Mouse (Mus musculus) heart, adult 2 months (tissue): ENCODE measurements around the gene Eif2ak1. TPM values are rescaled to one million over a fixed set of nuclear protein-coding genes. Genes with fewer than 3 reads are reported as not detected.

Experiments
- DNase-seq, 2 experiments: peaks; one replicate each; pipeline ENCODE4 v3.0.0; 2021
- H3K27ac ChIP-seq: fragments of 200-600 bp; 2 replicates; pipeline ENCODE4 v1.8.1; 2022
- H3K27me3 ChIP-seq: fragments of 200-500 bp; 2 replicates; pipeline ENCODE4 v1.6.1; 2012; ENCODE audit warnings: mild to moderate bottlenecking, low read length, inconsistent platforms, mixed read lengths; ENCODE audit not compliant: control insufficient read depth, insufficient read depth
- H3K36me3 ChIP-seq: fragments of 200-500 bp; 2 replicates; pipeline ENCODE4 v1.6.1; 2012; ENCODE audit warnings: low read length, inconsistent platforms; ENCODE audit not compliant: control insufficient read depth, insufficient read depth
- H3K4me1 ChIP-seq: fragments of 200-500 bp; 2 replicates; pipeline ENCODE4 v1.6.1; 2011; ENCODE audit warnings: low read length; ENCODE audit not compliant: control insufficient read depth, insufficient read depth
- H3K4me3 ChIP-seq: fragments of 200-600 bp; 2 replicates; pipeline ENCODE4 v1.8.1; 2022
- H3K79me2 ChIP-seq: fragments of 200-500 bp; replicated peaks from 2 replicates; pipeline ENCODE4 v1.6.1; 2012; ENCODE audit warnings: mild to moderate bottlenecking, inconsistent platforms, low read length, moderate library complexity, mixed read lengths; ENCODE audit not compliant: control insufficient read depth, insufficient read depth
- H3K9ac ChIP-seq: fragments of 200-500 bp; 2 replicates; pipeline ENCODE4 v1.6.1; 2012; ENCODE audit warnings: low read depth, mild to moderate bottlenecking, control low read depth, inconsistent platforms, low read length, mixed read lengths
- CTCF ChIP-seq: fragments of 200-600 bp; IDR thresholded peaks from 2 replicates; pipeline ENCODE4 v1.8.1; 2022; ENCODE audit warnings: antibody characterized with exemption, mild to moderate bottlenecking, moderate library complexity
- EP300 ChIP-seq: fragments of 200-500 bp; IDR thresholded peaks from 2 replicates; pipeline ENCODE4 v1.6.1; 2011; ENCODE audit warnings: low read depth, low read length, control low read depth; ENCODE audit not compliant: insufficient read depth
- POLR2A ChIP-seq: fragments of 200-500 bp; IDR thresholded peaks from 2 replicates; pipeline ENCODE4 v1.6.1; 2011; ENCODE audit warnings: mild to moderate bottlenecking, low read depth, low read length, control low read depth; ENCODE audit not compliant: insufficient read depth
- WGBS: fragments of 180-500 bp; shearing (Covaris S2); methylation state at CpG from one replicate; pipeline ENCODE4 v1.1.7; 2018; 5-methylcytosine and 5-hydroxymethylcytosine counted together
- intact Hi-C: fragments of 180-260 bp; cut with DNase I; formaldehyde crosslinking; loops from one replicate; pipeline ENCODE4 v1.15.1; 2025
- polyA plus RNA-seq: library from polyadenylated mRNA; depleted of rRNA; stranded (reverse); fragments of >200 nt; gene quantifications from 2 replicates; pipeline ENCODE4 v1.2.3, GENCODE M21; 2012
- total RNA-seq, 2 experiments: library from RNA; stranded (reverse); gene quantifications; 2 replicates each; pipeline ENCODE4 v1.2.3; 2021

Eif2ak1 gene
- total and polyA plus RNA-seq, 3 experiments: 11.9 to 21.4 (median 19.2) TPM

GRCm38 (mm10) chr5:143924781-143925452 lies 107.3 kb downstream of the Eif2ak1 start:
- no peaks in the 10 kb centered on the region; the same call in 1 of the 2 replicates for H3K36me3 ChIP-seq
- intact Hi-C loops: no loop called here

DNA sequence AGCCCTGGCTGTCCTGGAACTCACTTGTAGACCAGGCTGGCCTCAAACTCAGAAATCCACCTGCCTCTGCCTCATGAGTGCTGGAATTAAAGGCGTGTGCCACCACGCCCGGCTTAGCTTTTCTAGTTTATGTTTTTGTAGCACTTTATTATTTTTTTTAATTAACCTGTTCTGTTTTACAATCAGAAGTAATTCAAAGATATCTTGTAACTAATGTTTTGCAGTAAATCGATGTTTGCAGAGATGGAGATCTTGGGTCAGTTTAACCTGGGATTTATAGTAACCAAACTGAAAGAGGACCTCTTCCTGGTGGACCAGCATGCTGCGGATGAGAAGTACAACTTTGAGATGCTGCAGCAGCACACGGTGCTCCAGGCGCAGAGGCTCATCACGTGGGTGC lies 110.3 kb downstream of the Eif2ak1 start, which contains the start of gene Gm42421:
Gene Gm42421 (plus strand): TSS at position 301 of the 400 bp plus-strand sequence.
- H3K4me1 ChIP-seq: no peaks in the 10 kb centered on the region
- H3K27me3 ChIP-seq: no peaks in the 10 kb centered on the region
- no peak for DNase-seq
- no peak within 1 kb of the TSS for H3K27ac ChIP-seq
- no peak within 1 kb of the TSS for H3K4me3 ChIP-seq
- intact Hi-C loops: no loop called here
- no peaks in the 10 kb centered on the region for H3K79me2 ChIP-seq
- H3K36me3 ChIP-seq: no peaks in the 10 kb centered on the region; the same call in 1 of the 2 replicates
- no peak within 1 kb of the TSS for H3K9ac ChIP-seq
- no peak for TF ChIP-seq CTCF
- no peak for TF ChIP-seq POLR2A
- TF ChIP-seq EP300: no peak
- 95% methylated on average over 8 of the region's 8 CpGs for WGBS

More at GRCm38 (mm10) chr5:143924781-143925452, 107.3 kb downstream of the Eif2ak1 start:
- Histone ChIP-seq H3K4me3 (no peak overlapping the region), H3K27me3 (no peaks in the 10 kb centered on the region), H3K9ac (no peak overlapping the region), H3K79me2 (no peaks in the 10 kb centered on the region), H3K27ac (no peak overlapping the region), H3K4me1 (no peaks in the 10 kb centered on the region)
- 77% methylated on average over 6 of the region's 6 CpGs for WGBS
- TF ChIP-seq EP300 (no peak), POLR2A (no peak), CTCF (no peak)
- DNase-seq: no peak

GRCm38 (mm10) chr5:143929291-143929690 lies 111.7 kb downstream of the Eif2ak1 start:
- H3K4me1 ChIP-seq: no peaks in the 10 kb centered on the region
- no peak for TF ChIP-seq EP300
- no peak for TF ChIP-seq CTCF
- TF ChIP-seq POLR2A: no peak
- H3K36me3 ChIP-seq: no peaks in the 10 kb centered on the region; the same call in 1 of the 2 replicates
- H3K9ac ChIP-seq: no peak overlapping the region
- H3K27ac ChIP-seq: no peak overlapping the region
- H3K79me2 ChIP-seq: no peaks in the 10 kb centered on the region
- no peaks in the 10 kb centered on the region for H3K27me3 ChIP-seq
- WGBS: 93% methylated on average over 4 of the region's 4 CpGs
- intact Hi-C loops: no loop called here
- no peak overlapping the region for H3K4me3 ChIP-seq
- DNase-seq: no peak

- H3K4me3 ChIP-seq: no peak overlapping the region
- no peaks in the 10 kb centered on the region for H3K4me1 ChIP-seq
- WGBS: 92% methylated on average over 12 of the region's 12 CpGs
- no peak for DNase-seq
- no peaks in the 10 kb centered on the region for H3K79me2 ChIP-seq
- no peaks in the 10 kb centered on the region for H3K27me3 ChIP-seq
- H3K36me3 ChIP-seq: no peaks in the 10 kb centered on the region; the same call in 1 of the 2 replicates
- intact Hi-C loops: no loop called here
- H3K9ac ChIP-seq: no peak overlapping the region
- H3K27ac ChIP-seq: no peak overlapping the region
- no peak for TF ChIP-seq POLR2A
- no peak for TF ChIP-seq EP300
- no peak for TF ChIP-seq CTCF
Observed at GRCm38 (mm10) chr5:143930656-143931055, 113.1 kb downstream of the Eif2ak1 start.

GRCm38 (mm10) chr5:143931863-143932580 lies 114.4 kb downstream of the Eif2ak1 start:
- H3K27me3 ChIP-seq: no peaks in the 10 kb centered on the region
- no peaks in the 10 kb centered on the region for H3K79me2 ChIP-seq
- DNase-seq: no peak
- no peaks in the 10 kb centered on the region for H3K36me3 ChIP-seq
- no peak overlapping the region for H3K27ac ChIP-seq
- intact Hi-C loops: no loop called here
- H3K4me3 ChIP-seq: no peak overlapping the region
- no peak overlapping the region for H3K9ac ChIP-seq
- WGBS: 83% methylated on average over 6 of the region's 6 CpGs
- TF ChIP-seq POLR2A: no peak
- TF ChIP-seq EP300: no peak
- no peak for TF ChIP-seq CTCF
- no peaks in the 10 kb centered on the region for H3K4me1 ChIP-seq

- no peaks in the 10 kb centered on the region for H3K79me2 ChIP-seq
- H3K27me3 ChIP-seq: no peaks in the 10 kb centered on the region
- no peak for DNase-seq
- no peak within 1 kb of the TSS for H3K4me3 ChIP-seq
- no peak within 1 kb of the TSS for H3K9ac ChIP-seq
- no peaks in the 10 kb centered on the region for H3K36me3 ChIP-seq
- H3K27ac ChIP-seq: no peak within 1 kb of the TSS
- H3K4me1 ChIP-seq: no peaks in the 10 kb centered on the region
- WGBS: 29% methylated on average over 8 of the region's 8 CpGs
- TF ChIP-seq POLR2A (no peak), CTCF (no peak), EP300 (no peak)
- intact Hi-C loops: no loop called here
Observed at GRCm38 (mm10) chr5:143932831-143933230, 115.2 kb downstream of the Eif2ak1 start, which contains the start of gene Rsph10b. Rsph10b (plus strand) TSS chr5:143933035.
